Mouse (Mus musculus) ovary, adult 18-20 months (tissue): Measurements from ENCODE around the gene Hbq1a.

Experiments used
- DNase-seq: peaks from one replicate; pipeline ENCODE4 v3.0.0; 2022; ENCODE audit warnings: low spot score, mixed read lengths

Gene Hbq1a

GRCm38 (mm10) chr11:32331075-32331474, 31.2 kb downstream of the Hbq1a start:
- DNase-seq, result no peak

GRCm38 (mm10) chr11:32331861-32332260, 32.0 kb downstream of the Hbq1a start:
- DNase-seq, result no peak

GRCm38 (mm10) chr11:32333235-32333634, 33.4 kb downstream of the Hbq1a start:
- no peak for DNase-seq

- DNase-seq, result no peak
Measured at GRCm38 (mm10) chr11:32336435-32336907, 36.6 kb downstream of the Hbq1a start.

GRCm38 (mm10) chr11:32339131-32339531, 39.3 kb downstream of the Hbq1a start:
- DNase-seq, result peak; percentile 36

GRCm38 (mm10) chr11:32340476-32341473, 40.9 kb downstream of the Hbq1a start:
- DNase-seq, result no peak

- no peak for DNase-seq
Measured at GRCm38 (mm10) chr11:32342770-32343191, 42.9 kb downstream of the Hbq1a start.

- no peak for DNase-seq
Measured at GRCm38 (mm10) chr11:32343350-32343749, 43.5 kb downstream of the Hbq1a start.

- DNase-seq, result no peak
Measured at GRCm38 (mm10) chr11:32345504-32346297, 45.8 kb downstream of the Hbq1a start.

- no peak for DNase-seq
Measured at GRCm38 (mm10) chr11:32347264-32347606, 47.4 kb downstream of the Hbq1a start.

- DNase-seq, result peak; percentile 38
Measured at GRCm38 (mm10) chr11:32347607-32348432, 48.0 kb downstream of the Hbq1a start, which contains the start of gene Sh3pxd2b. Sh3pxd2b (plus strand) TSS chr11:32347820.

GRCm38 (mm10) chr11:32348433-32349283, 48.8 kb downstream of the Hbq1a start:
- no peak for DNase-seq

- DNase-seq, result no peak
Measured at GRCm38 (mm10) chr11:32349284-32349953, 49.5 kb downstream of the Hbq1a start.
